ENCODE assay signal across 17 mouse cellular contexts in the genomic region with DNA sequence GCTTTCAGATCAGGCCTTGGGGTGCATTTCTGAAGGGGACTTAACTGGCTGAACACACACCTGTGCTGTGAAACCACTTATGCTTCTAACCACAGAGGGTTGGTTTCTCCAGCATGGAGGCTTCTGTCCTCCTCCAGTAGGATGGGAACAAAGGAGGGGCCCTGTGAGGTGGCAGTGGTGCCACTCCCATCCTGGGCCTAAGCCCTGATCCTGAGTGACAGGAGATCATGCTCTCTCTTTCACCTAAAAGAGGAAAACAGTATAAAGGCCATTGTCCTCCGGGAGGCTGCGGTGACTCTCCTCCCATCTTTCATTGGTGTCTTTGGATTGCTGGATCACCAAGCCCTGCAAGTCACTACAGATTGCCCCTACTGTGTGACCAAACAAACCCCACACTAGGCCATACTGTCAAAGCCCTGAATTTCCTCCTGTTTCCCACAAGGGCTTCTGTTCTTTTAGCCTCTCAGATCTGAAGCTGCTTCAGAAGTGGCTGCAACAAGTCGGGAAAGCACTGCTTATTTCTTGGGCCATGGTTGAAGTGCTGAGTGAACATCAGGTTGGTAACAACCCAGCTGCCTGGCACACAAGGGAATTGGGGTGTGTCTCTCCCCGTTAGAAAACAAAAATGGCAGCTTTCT.
"Had no signal": no experiment of that assay in that cellular context is flagged by ENCODE, and none has a peak within 500 bp of the region (broad histone marks: within the 10 kb centered on the region; RNA-seq: fewer than 3 reads in every experiment).

No protein-coding gene starts in this region.

- H3K4me3 ChIP-seq: layer of hippocampus, adult 2 months; limb, embryonic 10.5 days; limb, embryonic 13.5 days; liver, embryonic 12.5 days; liver, embryonic 15.5 days; lung, embryonic 15.5 days; megakaryocyte, embryonic 14.5 days; midbrain, embryonic 12.5 days had no signal

- ATAC-seq: liver, embryonic 12.5 days had no signal

- H3K36me3 ChIP-seq: limb, embryonic 10.5 days; limb, embryonic 13.5 days; liver, embryonic 12.5 days; liver, embryonic 15.5 days; lung, embryonic 15.5 days; midbrain, embryonic 12.5 days had no signal

- H3K9me3 ChIP-seq: limb, embryonic 10.5 days; limb, embryonic 13.5 days; liver, embryonic 12.5 days; liver, embryonic 15.5 days; lung, embryonic 15.5 days; megakaryocyte, embryonic 14.5 days; midbrain, embryonic 12.5 days had no signal

- H3K4me1 ChIP-seq: limb, embryonic 13.5 days; liver, embryonic 12.5 days; liver, embryonic 15.5 days; lung, embryonic 15.5 days; megakaryocyte, embryonic 14.5 days had no signal

- H3K27me3 ChIP-seq: limb, embryonic 13.5 days; liver, embryonic 15.5 days; lung, embryonic 15.5 days; megakaryocyte, embryonic 14.5 days; midbrain, embryonic 12.5 days had no signal

- H3K27ac ChIP-seq: kidney, postnatal 0 days; layer of hippocampus, adult 2 months; limb, embryonic 10.5 days; limb, embryonic 13.5 days; liver, embryonic 12.5 days; liver, embryonic 15.5 days; lung, embryonic 15.5 days; midbrain, embryonic 12.5 days had no signal

- H3K9ac ChIP-seq: limb, embryonic 13.5 days; liver, embryonic 12.5 days; liver, embryonic 15.5 days; lung, embryonic 15.5 days; midbrain, embryonic 12.5 days had no signal

- DNase-seq: kidney, adult 2 months; kidney, postnatal 25 days; layer of hippocampus, adult 9-11 months; liver; lung, adult 18-20 months; lung, postnatal 10 days; lung, postnatal 36 days; thymus, postnatal 36 days had no signal

- H3K4me2 ChIP-seq: limb, embryonic 13.5 days; liver, embryonic 12.5 days; liver, embryonic 15.5 days; lung, embryonic 15.5 days; midbrain, embryonic 12.5 days had no signal
